Mouse (Mus musculus) left cerebral cortex, postnatal 4 days (tissue): Measurements from ENCODE around the gene Bend3. TPM values are rescaled to one million over a fixed set of nuclear protein-coding genes. Genes with fewer than 3 reads are reported as not detected.

Source experiments
- DNase-seq: peaks from one replicate; pipeline ENCODE4 v3.0.0-alpha.2; 2022
- intact Hi-C: fragments of 180-260 bp; cut with DNase I; formaldehyde crosslinking; loops from one replicate; pipeline ENCODE4 v1.15.1; 2025
- total RNA-seq, 2 experiments: library from RNA; stranded (reverse); gene quantifications; 2 replicates each; pipeline ENCODE4 v1.2.3; 2021

The Bend3 gene
- 10 to 100 TPM; 13.3 to 14.1 TPM for total RNA-seq

DNA sequence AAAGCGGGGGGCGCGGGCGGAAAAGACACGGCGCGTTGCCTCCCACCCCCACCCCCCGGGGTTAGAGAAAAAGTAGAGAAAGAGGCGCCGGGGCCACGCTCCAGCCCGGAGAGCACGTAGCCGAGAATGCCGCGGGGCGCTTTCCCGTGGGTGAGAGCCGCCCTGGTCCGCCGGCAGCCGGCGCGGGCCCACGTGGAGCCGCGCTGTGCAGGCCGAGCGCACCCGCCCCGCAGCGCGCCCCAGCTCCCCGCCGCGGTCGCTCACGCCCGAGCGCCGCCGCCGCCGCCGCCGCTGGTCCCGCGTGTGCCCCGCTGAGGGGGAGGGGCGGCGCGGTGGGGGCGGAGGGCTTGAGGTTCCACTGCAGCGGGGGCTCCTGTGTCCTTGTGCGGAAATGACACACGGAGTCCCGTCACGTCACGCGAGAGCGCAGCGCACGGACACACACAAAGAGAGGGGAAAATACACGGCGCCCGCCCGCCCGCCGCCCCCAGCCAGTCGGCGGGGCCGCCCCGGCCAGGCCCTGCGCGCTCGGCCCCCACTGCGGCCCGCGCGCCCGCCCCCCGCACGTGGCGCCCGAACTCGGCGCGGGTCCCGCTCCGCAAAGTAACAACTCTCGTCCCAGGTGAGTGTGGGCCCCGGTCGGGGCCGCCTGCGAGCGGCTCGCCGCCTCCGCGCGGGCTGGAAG is at the start of gene Bend3:
Gene Bend3, plus strand, starts transcription at position 81 of the 685 bp plus-strand sequence.
- peak; percentile 75 for DNase-seq
- intact Hi-C loops: loop anchor here (5.0 kb wide), 1 partner anchor 307 kb away; the partner anchor contains the start of genes 9030612E09Rik and Sobp

DNA sequence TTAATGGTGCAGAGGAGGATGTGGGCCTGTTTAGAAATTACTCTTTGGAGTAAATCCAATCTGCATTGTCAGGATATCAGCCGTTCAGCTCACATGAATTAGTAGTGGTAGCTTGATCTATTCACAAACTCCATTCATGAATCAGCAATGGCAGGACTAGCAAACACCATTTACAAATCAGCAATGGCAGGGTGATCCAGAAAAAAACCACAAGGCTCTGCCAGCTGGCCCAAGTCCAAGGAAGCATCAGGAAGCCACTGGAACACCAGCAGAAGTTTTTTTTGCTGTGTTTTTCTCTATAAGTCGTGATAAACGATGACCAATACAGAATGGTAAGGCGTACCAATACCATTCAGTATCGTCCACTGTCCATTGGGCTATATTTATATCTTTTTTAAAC is 48.0 kb upstream of the Bend3 start:
- intact Hi-C loops: no loop called here
- no peak for DNase-seq

DNA sequence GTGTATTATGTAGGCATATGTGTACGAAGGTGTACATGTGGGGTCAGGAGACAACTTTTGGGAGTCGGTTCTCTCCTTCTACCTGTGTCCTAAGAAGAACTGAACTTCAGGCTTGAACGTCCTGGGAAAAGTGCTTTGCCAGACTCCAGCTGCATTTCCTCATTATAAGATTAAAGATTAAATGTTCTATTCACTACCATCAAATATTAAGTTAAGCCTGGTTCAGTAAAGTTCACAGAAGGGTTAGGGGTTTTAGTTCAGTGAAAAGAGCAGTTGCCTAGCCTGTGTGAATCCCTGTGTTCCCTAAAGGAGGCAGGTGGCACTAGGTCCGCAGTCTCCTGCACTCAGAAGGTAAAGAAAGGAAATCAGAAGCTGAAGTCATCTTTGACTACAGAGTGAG is 44.3 kb upstream of the Bend3 start:
- DNase-seq: no peak
- intact Hi-C loops: no loop called here

DNA sequence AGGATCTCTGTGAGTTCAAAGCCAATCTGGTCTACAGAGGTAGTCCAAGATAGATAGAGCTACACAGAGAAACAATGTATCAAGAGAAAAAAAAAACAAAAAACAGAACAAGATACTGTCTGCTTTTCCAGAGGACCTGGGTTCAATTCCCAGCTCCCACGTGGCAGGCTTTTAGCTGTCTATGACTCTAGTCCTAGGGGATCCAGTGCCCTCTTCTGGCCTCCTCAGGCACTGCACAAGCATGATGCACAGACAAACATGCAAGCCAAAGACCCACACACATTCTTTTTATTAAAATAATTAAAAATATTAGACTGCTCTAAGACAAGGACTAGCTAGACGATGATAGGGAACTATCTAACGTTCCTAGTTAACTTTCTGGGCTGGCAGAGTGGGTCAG is 42.9 kb upstream of the Bend3 start:
- intact Hi-C loops: no loop called here

DNA sequence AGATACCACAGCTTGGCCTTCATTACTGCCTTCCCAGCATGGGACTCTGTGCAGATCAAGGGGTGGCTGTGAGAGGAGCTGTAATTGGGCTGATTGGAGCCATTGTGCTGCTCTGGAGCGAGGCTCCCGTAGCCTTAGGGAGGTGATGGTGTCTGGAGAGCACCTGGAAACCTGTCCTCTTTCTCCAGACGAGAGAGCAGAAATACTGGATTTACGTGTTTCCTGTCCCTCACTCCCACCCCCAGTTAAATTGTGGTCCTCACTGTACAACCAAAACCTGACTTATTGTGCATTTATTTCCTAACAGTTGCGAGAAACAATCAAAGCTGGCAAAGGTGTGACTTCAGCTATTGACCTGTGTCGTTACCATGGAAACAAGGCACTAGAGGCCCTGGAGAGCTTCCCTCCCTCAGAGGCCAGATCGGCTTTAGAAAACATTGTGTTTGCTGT is 39.1 kb upstream of the Bend3 start:
- DNase-seq: no peak
- intact Hi-C loops: no loop called here

More for the DNA sequence above, 42.9 kb upstream of the Bend3 start:
- DNase-seq: no peak

DNA sequence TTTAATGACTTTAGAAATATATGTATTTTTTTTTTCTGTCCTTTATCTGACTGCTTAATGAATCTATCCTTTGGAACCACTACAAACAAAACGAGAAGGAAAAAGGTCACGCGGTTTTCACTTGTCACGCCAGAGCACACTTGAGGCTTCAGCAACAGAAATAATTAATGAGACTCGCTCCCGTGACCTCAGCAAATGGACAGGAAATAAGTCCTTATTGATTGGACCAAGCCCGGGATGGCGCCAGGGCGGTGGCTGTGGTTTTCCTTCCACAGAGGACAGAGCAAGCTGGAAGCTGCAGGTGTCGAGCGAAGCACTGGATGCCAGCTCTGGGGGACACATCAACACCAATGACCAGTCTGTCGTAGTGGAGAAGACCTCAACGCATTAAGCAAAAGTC is 38.6 kb upstream of the Bend3 start:
- peak; percentile 7 for DNase-seq
- intact Hi-C loops: no loop called here

DNA sequence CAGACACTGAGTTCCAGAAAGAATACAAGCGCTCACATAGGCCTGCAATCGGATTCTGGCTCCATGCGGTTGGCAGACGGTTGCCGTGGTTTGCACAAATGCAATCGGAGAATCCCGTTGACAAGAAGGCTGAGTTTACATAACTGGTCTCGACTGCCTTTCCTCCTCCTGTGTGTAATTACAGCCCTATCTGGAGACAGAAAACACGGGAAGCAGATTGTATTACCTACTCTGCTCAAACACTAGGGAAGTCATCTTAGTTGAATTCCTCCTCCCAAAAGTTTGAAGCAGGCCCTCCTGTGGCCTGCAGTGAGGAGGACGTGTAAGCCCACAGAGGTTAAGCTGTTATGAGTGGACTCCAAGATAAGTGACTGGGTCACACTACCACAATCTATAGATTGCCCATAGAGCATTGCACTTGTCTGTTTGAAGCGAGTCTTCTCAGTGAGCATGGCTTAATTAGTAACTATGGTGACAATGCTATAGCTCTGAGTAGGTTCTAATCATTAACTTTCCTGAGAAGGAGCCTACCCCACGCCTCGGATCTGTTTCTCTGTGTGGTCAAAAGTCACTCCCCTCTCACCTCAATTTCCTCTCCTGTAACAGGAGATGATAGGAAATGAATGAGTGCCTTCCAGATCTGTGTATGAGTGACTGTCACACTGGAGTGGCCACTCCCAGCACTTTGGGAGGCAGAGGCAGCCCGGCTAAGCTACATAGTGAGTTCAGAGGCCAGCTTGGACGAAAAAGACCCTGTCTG is 37.5 kb upstream of the Bend3 start:
- no peak for DNase-seq
- intact Hi-C loops: no loop called here

DNA sequence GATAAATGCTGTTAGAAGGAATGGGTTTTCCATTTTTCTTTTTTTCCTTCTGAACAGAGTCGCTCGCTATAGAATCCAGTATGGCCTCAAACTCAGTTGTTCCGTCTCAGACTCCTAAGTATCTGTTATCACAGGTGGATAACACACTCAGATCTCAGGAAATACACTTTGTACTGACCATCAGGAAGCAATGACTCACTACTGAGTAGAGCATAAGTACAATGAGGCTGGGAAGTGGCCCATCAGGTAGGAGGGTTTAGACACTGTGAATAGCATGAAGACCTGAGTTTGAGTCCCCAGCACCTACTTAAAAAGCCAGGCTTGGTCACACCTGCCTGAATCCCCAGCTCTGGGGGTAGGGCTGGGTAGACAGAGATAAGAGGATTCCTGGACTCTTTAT is 30.0 kb upstream of the Bend3 start:
- intact Hi-C loops: no loop called here
- DNase-seq: no peak

DNA sequence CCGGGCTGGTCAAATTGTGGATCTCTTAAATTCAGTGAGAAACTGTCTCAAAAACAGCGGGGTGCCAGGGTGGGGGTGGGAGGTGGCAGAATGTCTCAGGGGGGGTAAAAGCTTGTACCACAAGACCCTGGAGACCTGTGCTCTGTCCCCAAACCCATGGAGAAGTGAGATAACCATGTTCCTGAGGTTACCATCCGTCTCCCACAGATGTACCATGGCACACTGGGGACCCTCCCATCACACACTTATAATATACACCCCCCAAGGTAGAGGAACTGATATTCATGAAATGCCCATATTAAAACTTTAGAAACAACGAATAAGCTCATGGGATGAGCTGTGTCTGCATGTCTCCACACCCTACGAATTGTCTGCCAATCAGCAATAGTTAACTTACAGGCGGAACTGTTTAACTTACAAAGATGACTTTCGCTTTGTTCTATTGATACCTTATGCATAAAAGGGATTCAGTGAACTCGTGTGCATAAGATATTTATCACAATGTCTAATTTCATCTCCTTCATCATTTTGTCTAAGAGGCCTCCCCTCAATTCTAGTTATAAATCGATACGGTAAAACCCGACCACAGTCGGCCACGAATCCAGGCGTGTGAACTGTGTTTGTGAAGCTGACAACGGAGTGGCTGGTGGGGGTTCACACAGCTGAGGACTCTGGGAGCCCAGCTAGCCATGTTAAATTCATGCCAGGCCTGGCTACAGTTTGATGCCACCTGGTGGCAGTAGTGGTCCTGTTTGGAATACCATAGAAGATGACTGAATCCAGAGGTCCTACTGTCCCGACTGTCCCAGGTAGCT is 26.6 kb upstream of the Bend3 start:
- intact Hi-C loops: loop anchor here (10.0 kb wide), 1 partner anchor 227 kb away; the partner anchor contains the start of gene Pdss2
- DNase-seq: peak; percentile 88

DNA sequence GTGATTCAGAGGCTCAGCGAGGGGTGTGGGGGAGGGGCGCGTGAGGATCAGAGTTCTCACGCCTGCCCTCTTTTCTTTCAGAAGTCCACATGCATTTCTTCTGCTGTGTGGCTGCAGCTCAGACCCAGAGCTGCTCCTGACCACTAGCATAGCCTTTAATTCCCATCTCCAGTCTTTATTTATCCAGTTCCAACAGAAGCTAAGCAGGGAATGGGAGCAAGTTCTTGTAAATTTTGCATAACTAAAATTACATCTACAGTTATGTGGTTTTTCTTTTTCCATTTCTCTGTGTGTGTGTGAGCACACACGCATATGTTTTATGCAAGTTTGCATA is 26.0 kb upstream of the Bend3 start:
- intact Hi-C loops: loop anchor here (10.0 kb wide), 1 partner anchor 228 kb away; the partner anchor contains the start of gene Pdss2

DNA sequence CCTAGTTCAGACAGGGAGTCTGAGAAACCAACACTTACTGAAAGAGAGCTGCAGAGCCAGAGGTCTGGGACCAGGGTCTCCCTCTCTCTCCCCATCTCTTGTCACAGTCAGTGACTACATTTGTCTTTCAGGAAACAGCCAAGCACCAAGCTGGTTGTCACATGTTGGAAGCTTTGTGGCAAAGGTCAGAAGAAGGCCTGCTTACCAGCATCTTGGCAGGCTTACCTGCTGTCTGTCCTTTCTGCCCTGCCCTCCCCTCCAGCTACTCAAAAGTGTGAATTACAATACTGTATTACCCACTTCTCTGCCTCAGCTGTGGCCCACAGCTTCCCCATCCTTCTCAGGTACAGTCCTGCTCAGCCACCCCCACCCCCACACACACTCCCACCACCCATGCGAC is 24.4 kb upstream of the Bend3 start:
- intact Hi-C loops: loop anchor here (10.0 kb wide), 1 partner anchor 229 kb away; the partner anchor contains the start of gene Pdss2
- no peak for DNase-seq

More for the DNA sequence above, 26.0 kb upstream of the Bend3 start:
- DNase-seq: no peak

DNA sequence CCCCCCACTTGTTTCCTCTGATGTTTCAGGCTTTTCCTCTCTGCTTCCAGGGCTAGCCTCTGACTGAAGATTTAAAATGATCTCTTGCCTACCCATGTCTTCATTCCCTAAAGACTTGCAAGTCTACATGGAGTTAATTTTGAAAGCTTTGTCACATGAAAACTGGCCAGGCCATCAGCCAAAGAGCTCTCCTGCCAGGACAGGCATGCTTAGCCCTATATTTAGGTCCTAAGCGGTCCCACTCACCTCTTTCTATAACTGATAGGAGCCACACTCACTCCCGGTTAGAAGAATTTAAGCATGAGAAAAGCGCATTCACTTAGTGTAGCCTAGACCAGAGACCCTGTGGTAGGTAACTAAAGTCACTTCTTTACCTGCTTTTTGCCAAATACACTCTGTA is 24.0 kb upstream of the Bend3 start:
- intact Hi-C loops: loop anchor here (10.0 kb wide), 1 partner anchor 230 kb away; the partner anchor contains the start of gene Pdss2

DNA sequence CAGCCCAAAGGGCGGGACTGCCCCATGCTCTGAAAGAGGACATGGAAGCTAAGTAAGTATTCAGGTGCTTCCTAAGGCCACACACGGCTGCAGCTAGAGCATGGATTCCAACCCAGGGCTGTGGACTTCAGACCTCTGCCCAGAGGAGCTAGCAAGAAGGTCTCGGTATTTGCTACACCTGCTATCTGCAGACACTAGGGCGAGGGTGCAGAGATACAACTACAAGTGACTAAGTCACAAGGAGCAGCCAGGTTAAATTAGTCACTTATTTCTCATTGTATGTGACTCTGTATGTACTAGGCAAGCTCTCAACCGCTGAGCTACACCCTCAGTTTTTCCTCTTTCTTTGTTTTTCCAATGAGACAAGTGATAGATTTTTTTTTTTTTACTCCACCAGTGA is 15.8 kb upstream of the Bend3 start:
- DNase-seq: no peak
- intact Hi-C loops: no loop called here

More for the DNA sequence above, 24.0 kb upstream of the Bend3 start:
- no peak for DNase-seq

DNA sequence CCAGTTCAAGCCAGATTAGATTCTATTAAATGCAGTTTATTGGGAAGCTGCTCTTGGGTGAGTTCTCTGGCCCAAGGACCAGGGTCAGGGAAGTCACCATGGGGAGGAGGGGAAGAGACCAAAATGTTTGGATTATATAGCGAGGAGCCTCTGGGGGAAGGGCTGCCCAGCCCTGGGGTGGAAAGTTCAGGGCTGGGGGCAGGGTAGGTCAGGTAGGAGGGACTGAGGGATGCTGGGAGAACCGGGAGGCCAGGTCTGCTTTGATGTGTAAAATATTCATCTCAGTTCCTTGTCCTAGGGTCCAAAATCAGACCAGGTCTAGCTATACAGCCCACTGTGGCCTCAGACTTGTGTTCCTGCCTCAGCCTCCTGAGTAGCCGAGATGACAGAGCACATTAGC is 15.4 kb upstream of the Bend3 start:
- no peak for DNase-seq
- intact Hi-C loops: no loop called here

DNA sequence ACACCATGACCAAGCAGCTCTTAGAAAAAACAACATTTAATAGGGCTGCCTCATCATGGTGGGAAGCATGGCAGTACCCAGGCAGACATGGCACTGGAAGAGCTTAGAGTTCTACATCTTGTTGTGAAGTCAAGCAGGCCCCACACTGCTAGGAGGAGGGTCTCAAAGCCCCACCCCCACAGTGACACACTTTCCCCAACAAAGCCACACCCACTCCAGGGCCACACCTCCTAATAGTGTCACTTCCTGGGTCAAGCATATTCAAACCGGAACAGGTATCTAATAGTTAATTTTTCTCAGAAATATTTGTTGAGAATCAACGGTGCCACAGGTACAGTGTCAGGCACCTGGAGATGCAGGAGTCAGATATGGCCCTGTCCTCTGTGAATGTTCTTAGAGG is 12.4 kb upstream of the Bend3 start:
- no peak for DNase-seq
- intact Hi-C loops: no loop called here

DNA sequence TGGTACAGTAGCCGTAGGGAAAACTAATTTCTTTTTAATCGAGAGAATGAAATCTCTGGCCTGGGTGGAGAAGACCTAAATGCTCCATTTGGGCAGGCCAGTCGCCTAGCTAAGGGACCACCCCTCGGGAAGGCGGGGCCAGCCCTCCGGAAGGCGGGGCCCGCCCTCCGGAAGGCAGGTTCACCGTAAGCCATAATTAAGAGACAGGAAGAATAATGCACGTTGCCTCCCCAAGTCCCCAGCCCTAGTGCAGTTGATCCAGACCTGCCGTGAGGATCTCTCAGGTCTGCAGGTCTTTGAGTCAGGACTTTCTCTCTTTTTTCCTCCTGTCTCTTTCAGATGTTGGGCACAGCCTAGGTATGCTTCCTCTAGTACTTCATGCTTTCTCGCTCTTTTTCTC is 11.0 kb upstream of the Bend3 start:
- DNase-seq: no peak
- intact Hi-C loops: no loop called here

DNA sequence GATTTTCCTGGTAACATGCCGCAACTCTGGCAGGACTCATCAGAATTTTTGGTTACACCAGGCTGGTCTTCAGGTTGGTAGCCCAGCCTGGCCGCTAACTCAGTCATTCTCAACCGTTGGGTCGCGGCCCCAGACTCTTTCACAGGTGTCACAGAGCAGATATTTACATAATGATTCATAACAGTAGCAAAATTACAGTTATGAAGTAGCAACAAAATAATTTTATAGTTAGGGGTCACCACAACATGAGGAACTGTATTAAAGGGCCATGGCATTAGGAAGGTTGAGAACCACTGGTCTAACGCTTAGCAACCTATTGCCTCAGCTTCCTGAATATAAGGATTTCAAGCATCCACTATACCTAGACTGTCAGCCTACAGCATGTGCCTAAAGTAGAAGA is 10.3 kb upstream of the Bend3 start:
- intact Hi-C loops: no loop called here
- DNase-seq: no peak

DNA sequence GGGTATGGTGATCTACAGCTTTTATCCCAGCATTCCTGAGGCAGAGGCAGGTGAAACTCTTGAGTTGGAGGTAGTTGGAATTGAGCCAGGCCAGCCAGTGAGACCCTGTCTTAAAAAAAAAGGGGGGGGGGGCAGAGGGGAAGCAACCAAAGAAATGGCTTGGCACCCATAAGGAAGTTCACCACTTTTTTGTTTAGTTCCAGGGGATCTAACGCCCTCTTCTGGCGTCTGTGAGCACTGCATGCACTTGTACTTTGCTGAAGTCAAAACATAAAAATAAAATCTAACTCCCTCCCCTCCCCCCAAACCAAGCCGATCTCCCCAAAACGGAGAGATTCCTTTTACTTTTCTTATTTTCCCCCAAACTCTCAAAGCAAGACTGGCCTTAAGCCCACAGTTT is 3.3 kb upstream of the Bend3 start:
- intact Hi-C loops: loop anchor here (5.0 kb wide), 1 partner anchor 303 kb away; the partner anchor contains the start of genes 9030612E09Rik and Sobp
- no peak for DNase-seq

DNA sequence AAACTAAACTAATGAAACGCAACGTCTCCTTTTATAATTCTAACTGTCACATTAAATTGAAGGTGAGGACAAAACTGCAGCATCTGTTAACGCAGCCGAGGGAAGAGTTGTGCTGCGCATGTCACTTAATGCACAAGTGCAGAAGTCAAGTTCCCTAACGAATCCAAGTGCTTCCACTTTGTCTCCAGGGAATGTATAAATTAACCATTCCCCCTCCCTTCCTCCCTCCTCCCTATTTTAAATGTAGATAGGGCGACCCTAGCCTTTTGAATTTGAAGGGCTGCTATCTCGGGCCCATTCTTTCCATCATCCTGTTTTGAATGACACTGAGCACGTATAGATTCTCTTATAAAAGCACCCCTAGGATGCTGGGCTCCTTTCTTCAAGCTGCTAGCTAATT is 1.2 kb upstream of the Bend3 start:
- intact Hi-C loops: loop anchor here (5.0 kb wide), 1 partner anchor 305 kb away; the partner anchor contains the start of genes 9030612E09Rik and Sobp
- no peak for DNase-seq

DNA sequence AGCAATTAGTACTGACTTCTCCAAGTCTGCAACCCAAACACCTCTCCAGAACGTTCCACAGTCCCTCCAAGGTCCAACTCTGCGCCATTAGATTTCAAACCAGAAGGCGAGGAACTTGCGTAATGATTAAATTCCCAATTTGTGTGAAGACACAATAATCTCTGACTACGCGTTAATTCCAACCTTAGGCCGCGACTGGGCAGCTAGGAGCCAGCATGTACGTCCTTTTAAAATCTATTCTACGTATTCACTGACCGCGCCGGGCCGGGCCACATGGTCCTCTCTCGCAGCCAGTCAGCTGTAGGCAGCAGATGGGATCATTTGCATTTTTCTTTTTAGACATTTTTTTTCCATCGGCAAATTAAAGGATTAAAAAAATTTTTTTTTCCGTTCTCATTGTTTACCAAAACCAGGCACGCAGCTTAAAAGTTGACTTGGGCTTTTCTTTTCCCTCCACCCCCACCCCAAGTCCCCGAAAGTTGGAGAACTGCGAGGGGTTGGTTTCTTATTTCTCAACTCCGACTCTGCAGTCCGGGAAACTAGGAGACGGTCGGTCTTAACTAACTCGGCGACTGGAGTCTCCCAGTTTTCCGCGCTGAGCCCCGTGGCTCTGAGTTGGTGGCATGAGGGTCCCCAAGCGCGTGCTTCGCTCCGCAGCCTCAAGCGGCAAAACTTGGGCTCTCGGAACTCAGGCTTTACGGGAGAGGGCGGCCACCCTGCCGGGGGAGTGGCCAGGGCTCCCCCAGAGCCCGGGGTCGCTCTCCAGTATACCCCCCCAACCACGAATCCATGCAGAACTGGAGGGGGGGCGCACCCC is 558 bp upstream of the Bend3 start:
- DNase-seq: peak; percentile 60

More for the DNA sequence above, 558 bp upstream of the Bend3 start:
- intact Hi-C loops: loop anchor here (5.0 kb wide), 1 partner anchor 306 kb away; the partner anchor contains the start of genes 9030612E09Rik and Sobp
